Mouse (Mus musculus): ENCODE data around the gene Fam83g.

DNA sequence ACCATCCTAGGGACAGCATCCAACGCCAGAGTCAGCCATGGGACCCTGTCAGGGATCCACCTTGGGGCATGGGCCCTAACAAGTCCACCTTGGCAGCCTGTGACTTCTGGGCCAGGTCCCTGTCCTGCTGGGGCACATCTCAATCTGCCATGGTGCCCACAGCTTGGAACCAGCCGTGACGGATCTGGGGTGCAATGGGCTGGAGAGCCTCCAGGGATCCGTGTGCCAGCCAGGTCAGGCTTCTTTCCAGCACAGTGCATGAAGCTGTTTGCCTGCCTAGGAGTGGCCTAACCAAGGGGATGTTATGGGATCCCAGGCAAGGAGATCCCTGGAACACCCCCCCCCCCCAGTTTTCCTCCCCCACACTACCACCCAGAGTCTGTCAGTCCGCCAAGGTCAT lies 9.1 kb downstream of the Fam83g start:
- TF ChIP-seq CTCF (IDR thresholded peaks at IDR 0.05; ENCODE audit: control insufficient read depth, insufficient read depth, insufficient read length) (no peak), MAX (IDR thresholded peaks at IDR 0.05) (no peak)

All from C2C12 (cell line).